Mouse (Mus musculus) neural tube, embryonic 15.5 days (tissue): ENCODE data around the gene Acad10. TPM values are rescaled to one million over a fixed set of nuclear protein-coding genes. Genes with fewer than 3 reads are reported as not detected.

Experiments used
- ATAC-seq: fragments of 200-750 bp; cut with Nextera tagmentation; 2 replicates; pipeline ENCODE4 v1.8.0; 2017; ENCODE audit warnings: mild to moderate bottlenecking, moderate TSS enrichment, moderate library complexity; ENCODE audit not compliant: low FRiP score
- H3K27ac ChIP-seq: fragments of 300-500 bp; sonication (generic); replicated peaks from 2 replicates; pipeline ENCODE4 v1.5.1; 2015; ENCODE audit warnings: mild to moderate bottlenecking, inconsistent platforms
- H3K27me3 ChIP-seq: fragments of 300-500 bp; sonication (generic); replicated peaks from 2 replicates; pipeline ENCODE4 v1.6.1; 2015; ENCODE audit warnings: inconsistent platforms
- H3K36me3 ChIP-seq: fragments of 300-500 bp; sonication (generic); 2 replicates; pipeline ENCODE4 v1.6.1; 2015; ENCODE audit warnings: inconsistent platforms
- H3K4me1 ChIP-seq: fragments of 300-500 bp; sonication (generic); 2 replicates; pipeline ENCODE4 v1.6.1; 2015; ENCODE audit warnings: inconsistent platforms
- H3K4me2 ChIP-seq: fragments of 300-500 bp; sonication (generic); 2 replicates; pipeline ENCODE4 v1.6.1; 2015; ENCODE audit warnings: inconsistent platforms, mild to moderate bottlenecking, moderate library complexity
- H3K4me3 ChIP-seq: fragments of 300-500 bp; sonication (generic); replicated peaks from 2 replicates; pipeline ENCODE4 v1.5.1; 2015; ENCODE audit warnings: mild to moderate bottlenecking, inconsistent platforms
- H3K9ac ChIP-seq: fragments of 300-500 bp; sonication (generic); replicated peaks from 2 replicates; pipeline ENCODE4 v1.6.1; 2015; ENCODE audit warnings: mild to moderate bottlenecking, inconsistent platforms
- H3K9me3 ChIP-seq: fragments of 300-500 bp; sonication (generic); replicated peaks from 2 replicates; pipeline ENCODE4 v1.6.1; 2016; ENCODE audit warnings: inconsistent platforms
- WGBS: fragments of 180-500 bp; shearing (Covaris S2); methylation state at CpG from one replicate; pipeline ENCODE4 v1.1.7; 2015; ENCODE audit warnings: mixed read lengths; 5-methylcytosine and 5-hydroxymethylcytosine counted together
- polyA plus RNA-seq: library from polyadenylated mRNA; unstranded; fragments of >200 nt; fragmentation: Nextera tagmentation; extraction: Ambion mirVana; gene quantifications from 2 replicates; pipeline ENCODE4 v1.2.1, GENCODE M21; 2015

Acad10 gene
- polyA plus RNA-seq, 1 experiment from 2014 or later: 0.91 TPM

GRCm38 (mm10) chr5:121581945-121582344 lies 78.4 kb downstream of the Acad10 start:
- no peaks in the 10 kb centered on the region for H3K27me3 ChIP-seq
- no peak overlapping the region for H3K4me3 ChIP-seq
- H3K9me3 ChIP-seq: no peaks in the 10 kb centered on the region
- ATAC-seq: no peak
- H3K4me2 ChIP-seq: no peak overlapping the region
- no peak overlapping the region for H3K9ac ChIP-seq
- WGBS: 93% methylated on average over 8 of the region's 8 CpGs
- peaks cover 27% of the 10 kb centered on the region for H3K36me3 ChIP-seq
- peaks cover 4% of the 10 kb centered on the region for H3K4me1 ChIP-seq
- no peak overlapping the region for H3K27ac ChIP-seq

GRCm38 (mm10) chr5:121576927-121577488 lies 83.3 kb downstream of the Acad10 start:
- H3K27me3 ChIP-seq: no peaks in the 10 kb centered on the region
- H3K4me3 ChIP-seq: no peak overlapping the region
- no peak overlapping the region for H3K27ac ChIP-seq
- ATAC-seq: no peak
- H3K4me2 ChIP-seq: no peak overlapping the region
- H3K36me3 ChIP-seq: peaks cover 59% of the 10 kb centered on the region
- no peak overlapping the region for H3K9ac ChIP-seq
- no peaks in the 10 kb centered on the region for H3K9me3 ChIP-seq
- WGBS: 90% methylated on average over 11 of the region's 11 CpGs
- H3K4me1 ChIP-seq: no peaks in the 10 kb centered on the region

- H3K36me3 ChIP-seq: peaks cover 65% of the 10 kb centered on the region
- WGBS: 93% methylated on average over 11 of the region's 11 CpGs
- no peak overlapping the region for H3K9ac ChIP-seq
Measured at GRCm38 (mm10) chr5:121575867-121576266, 84.4 kb downstream of the Acad10 start.

GRCm38 (mm10) chr5:121574145-121574544 lies 86.2 kb downstream of the Acad10 start:
- Histone ChIP-seq H3K27ac (no peak overlapping the region), H3K36me3 (peaks cover 61% of the 10 kb centered on the region), H3K9me3 (no peaks in the 10 kb centered on the region), H3K9ac (no peak overlapping the region), H3K4me3 (no peak overlapping the region), H3K4me2 (no peak overlapping the region), H3K27me3 (no peaks in the 10 kb centered on the region), H3K4me1 (no peaks in the 10 kb centered on the region)
- no peak for ATAC-seq
- WGBS: 88% methylated on average over 13 of the region's 13 CpGs

More at GRCm38 (mm10) chr5:121575867-121576266, 84.4 kb downstream of the Acad10 start:
- Histone ChIP-seq H3K4me3 (no peak overlapping the region), H3K4me2 (no peak overlapping the region), H3K4me1 (no peaks in the 10 kb centered on the region), H3K9me3 (no peaks in the 10 kb centered on the region), H3K27me3 (no peaks in the 10 kb centered on the region), H3K27ac (no peak overlapping the region)
- no peak for ATAC-seq

Other genes with a start within 250 kb of the Acad10 start
- gene Tmem116, start 208.6 kb downstream of the Acad10 start, polyA plus RNA-seq: 1.8 TPM in 2 replicates
- 183 and 192 TPM in 2 replicates for gene Erp29, start 208.0 kb downstream of the Acad10 start, polyA plus RNA-seq
- 0.06 TPM in 1 of 2 replicates, not detected in the other for gene Adam1b, start 157.1 kb downstream of the Acad10 start, polyA plus RNA-seq
- gene Adam1a, start 115.0 kb downstream of the Acad10 start, polyA plus RNA-seq: 3.7 and 4.6 TPM in 2 replicates
- gene Gm42878, start 115.0 kb downstream of the Acad10 start, polyA plus RNA-seq: not detected in 2 replicates
- 65.4 and 65.5 TPM in 2 replicates for gene Mapkapk5, start 114.6 kb downstream of the Acad10 start, polyA plus RNA-seq
- 131 and 148 TPM in 2 replicates for gene Aldh2, start 66.7 kb downstream of the Acad10 start, polyA plus RNA-seq
- 1.7 and 1.8 TPM in 2 replicates for gene Acad12, start 41.6 kb downstream of the Acad10 start, polyA plus RNA-seq
- gene Brap, start within 50 bp of the Acad10 start, polyA plus RNA-seq: 38.9 and 42.1 TPM in 2 replicates
- gene Atxn2, start 50.8 kb upstream of the Acad10 start, polyA plus RNA-seq: 70.2 and 100 TPM in 2 replicates
- 7.5 and 9.4 TPM in 2 replicates for gene Sh2b3, start 177.1 kb upstream of the Acad10 start, polyA plus RNA-seq
- 33.0 and 34.7 TPM in 2 replicates for gene Pheta1, start 188.5 kb upstream of the Acad10 start, polyA plus RNA-seq